Mouse (Mus musculus) kidney, embryonic 16.5 days (tissue): ENCODE results near the gene Ankra2. TPM values are rescaled to one million over a fixed set of nuclear protein-coding genes. Genes with fewer than 3 reads are reported as not detected.

Experiments
- polyA plus RNA-seq: library from polyadenylated mRNA; unstranded; fragments of >200 nt; fragmentation: Nextera tagmentation; extraction: Ambion mirVana; gene quantifications from 2 replicates; pipeline ENCODE4 v1.2.1, GENCODE M21; 2015

The Ankra2 gene
- polyA plus RNA-seq, 1 experiment from 2014 or later: 15.7 TPM

Other genes with a start within 250 kb of the Ankra2 start
- gene Arhgef28, start 56.6 kb upstream of the Ankra2 start, polyA plus RNA-seq: 45.1 and 51.2 TPM in 2 replicates
- gene Utp15, start within 50 bp of the Ankra2 start, polyA plus RNA-seq: 36.8 and 38.4 TPM in 2 replicates
- not detected in 2 replicates for gene Gm21976, start 16.8 kb downstream of the Ankra2 start, polyA plus RNA-seq
- gene Btf3, start 53.9 kb downstream of the Ankra2 start, polyA plus RNA-seq: 603 and 613 TPM in 2 replicates
- gene Foxd1, start 91.2 kb downstream of the Ankra2 start, polyA plus RNA-seq: 2.5 and 3.1 TPM in 2 replicates
- 1.8 and 2.5 TPM in 2 replicates for gene Gm10320, start 228.9 kb downstream of the Ankra2 start, polyA plus RNA-seq